Mouse (Mus musculus) left cerebral cortex, postnatal 14 days (tissue): Measurements from ENCODE around the gene Cfi. TPM values are rescaled to one million over a fixed set of nuclear protein-coding genes. Genes with fewer than 3 reads are reported as not detected.

Experiments
- DNase-seq, 2 experiments: peaks; one replicate each; pipeline ENCODE4 v3.0.0; 2021 to 2022; ENCODE audit warnings: low spot score in 2 of 2, mixed read lengths in 1 of 2
- intact Hi-C: fragments of 180-260 bp; cut with DNase I; formaldehyde crosslinking; loops from one replicate; pipeline ENCODE4 v1.15.1; 2025
- long read RNA-seq, 2 experiments: library from polyadenylated mRNA; stranded (forward); transcript quantifications; one replicate each; pipeline ENCODE4 v2.0.0; 2021
- total RNA-seq, 2 experiments: library from RNA; stranded (reverse); gene quantifications; 2 replicates each; pipeline ENCODE4 v1.2.3; 2021

The Cfi gene
- total RNA-seq, result not detected
- long read RNA-seq, experiment 1, result 0 reads
- long read RNA-seq, experiment 2, result 0 reads

GRCm38 (mm10) chr3:129835388-129835934 is at the start of gene Cfi:
TSS of gene Cfi (plus strand) at chr3:129835884.
- intact Hi-C loops, result no loop called here
- DNase-seq, result no peak

- DNase-seq, result no peak
- intact Hi-C loops, result no loop called here
Observed at GRCm38 (mm10) chr3:129793801-129794200, 41.9 kb upstream of the Cfi start.

GRCm38 (mm10) chr3:129797341-129797740 is 38.3 kb upstream of the Cfi start:
- intact Hi-C loops, result no loop called here
- DNase-seq, result no peak

- no peak for DNase-seq
- intact Hi-C loops, result no loop called here
Observed at GRCm38 (mm10) chr3:129798551-129798950, 37.1 kb upstream of the Cfi start.

GRCm38 (mm10) chr3:129799011-129799410 is 36.7 kb upstream of the Cfi start:
- DNase-seq, result no peak
- intact Hi-C loops, result no loop called here

- intact Hi-C loops, result no loop called here
- DNase-seq, result no peak
Observed at GRCm38 (mm10) chr3:129803765-129804164, 31.9 kb upstream of the Cfi start, which contains the start of gene Lrit3. TSS of gene Lrit3 (minus strand) at chr3:129804030.

- no peak for DNase-seq
- intact Hi-C loops, result loop anchor here (5.0 kb wide), 1 partner anchor 261 kb away; no protein-coding TSS in a partner anchor
Observed at GRCm38 (mm10) chr3:129820847-129821246, 14.8 kb upstream of the Cfi start.

GRCm38 (mm10) chr3:129821736-129822135 is 13.9 kb upstream of the Cfi start:
- intact Hi-C loops, result loop anchor here (5.0 kb wide), 1 partner anchor 261 kb away; no protein-coding TSS in a partner anchor
- no peak for DNase-seq

GRCm38 (mm10) chr3:129822206-129822775 is 13.4 kb upstream of the Cfi start, which contains the start of gene Rrh:
TSS of gene Rrh (minus strand) at chr3:129822587.
- intact Hi-C loops, result loop anchor here (5.0 kb wide), 1 partner anchor 260 kb away; no protein-coding TSS in a partner anchor
- no peak for DNase-seq

- intact Hi-C loops, result loop anchor here (5.0 kb wide), 1 partner anchor 259 kb away; no protein-coding TSS in a partner anchor
- DNase-seq, result peak; percentile 25 to 76
Observed at GRCm38 (mm10) chr3:129823293-129823692, 12.4 kb upstream of the Cfi start.

- intact Hi-C loops, result loop anchor here (5.0 kb wide), 1 partner anchor 258 kb away; no protein-coding TSS in a partner anchor
Observed at GRCm38 (mm10) chr3:129824146-129824545, 11.5 kb upstream of the Cfi start.

GRCm38 (mm10) chr3:129824891-129825290 is 10.8 kb upstream of the Cfi start:
- no peak for DNase-seq
- intact Hi-C loops, result loop anchor here (5.0 kb wide), 1 partner anchor 257 kb away; no protein-coding TSS in a partner anchor

More at GRCm38 (mm10) chr3:129824146-129824545, 11.5 kb upstream of the Cfi start:
- DNase-seq, result no peak

GRCm38 (mm10) chr3:129826691-129827090 is 9.0 kb upstream of the Cfi start:
- intact Hi-C loops, result no loop called here
- DNase-seq, result no peak

- DNase-seq, result no peak
- intact Hi-C loops, result no loop called here
Observed at GRCm38 (mm10) chr3:129827691-129828090, 8.0 kb upstream of the Cfi start.

GRCm38 (mm10) chr3:129830626-129831025 is 5.1 kb upstream of the Cfi start:
- intact Hi-C loops, result loop anchor here (2.0 to 5.0 kb wide), 2 partner anchors 48 to 232 kb away; partner anchors contain the start of genes Pla2g12a and Sec24b
- DNase-seq, result no peak

- intact Hi-C loops, result loop anchor here (2.0 to 5.0 kb wide), 2 partner anchors 48 to 231 kb away; partner anchors contain the start of genes Pla2g12a and Sec24b
- peak; percentile 95 to 97 for DNase-seq
Observed at GRCm38 (mm10) chr3:129831035-129831568, 4.6 kb upstream of the Cfi start, which contains the start of gene Gar1. TSS of gene Gar1 (minus strand) at chr3:129831396.

- intact Hi-C loops, result no loop called here
Observed at GRCm38 (mm10) chr3:129836051-129836697, 490 bp downstream of the Cfi start.

GRCm38 (mm10) chr3:129836965-129837364 is 1.3 kb downstream of the Cfi start:
- no peak for DNase-seq
- intact Hi-C loops, result no loop called here

More at GRCm38 (mm10) chr3:129836051-129836697, 490 bp downstream of the Cfi start:
- DNase-seq, result no peak

GRCm38 (mm10) chr3:129838017-129838416 is 2.3 kb downstream of the Cfi start:
- no peak for DNase-seq
- intact Hi-C loops, result no loop called here

GRCm38 (mm10) chr3:129845868-129846267 is 10.2 kb downstream of the Cfi start:
- no peak for DNase-seq
- intact Hi-C loops, result no loop called here
